In genomic region chr12:32953596-32954215, GRCm38 (mm10) we compare ENCODE assay signal across 8 mouse cellular contexts. TPM values are rescaled to one million over a fixed set of nuclear protein-coding genes. Genes with fewer than 3 reads are reported as not detected.
DNase-seq lines count a peak whose midpoint lies in the region; ATAC-seq lines count a peak whose summit lies in the region.

TSS of gene Sypl (plus strand) at chr12:32953891.

- H3K27ac ChIP-seq in hindbrain, embryonic 12.5 days = peak within 1 kb of the TSS; percentile 97

- no peaks in the 10 kb centered on the region for H3K9me3 ChIP-seq in hindbrain, embryonic 12.5 days (replicated peaks)

- H3K4me3 ChIP-seq in hindbrain, embryonic 12.5 days = peak within 1 kb of the TSS; percentile 76

- H3K4me2 ChIP-seq in hindbrain, embryonic 12.5 days (replicated peaks) = peak within 1 kb of the TSS; percentile 81

- no peaks in the 10 kb centered on the region for H3K27me3 ChIP-seq in hindbrain, embryonic 12.5 days

- peak; percentile 100 for DNase-seq in NIH3T3 (ENCODE audit: low read depth)
- peak; percentile 96 to 98 for DNase-seq in cerebellum, postnatal 10 days
- peak; percentile 93 to 96 for DNase-seq in frontal cortex, postnatal 10 days (ENCODE audit: low spot score in 2 of 2)
- DNase-seq in layer of hippocampus, postnatal 14 days (ENCODE audit: low spot score in 2 of 2) = peak; percentile 95 to 97
- DNase-seq in lung, postnatal 14 days = peak; percentile 95
- peak; percentile 84 for DNase-seq in retina, adult 2 months (ENCODE audit: low read depth, low spot score)
- DNase-seq in thymus, postnatal 36 days = peak; percentile 92 to 95

- no peaks in the 10 kb centered on the region for H3K36me3 ChIP-seq in hindbrain, embryonic 12.5 days

- ATAC-seq in hindbrain, embryonic 12.5 days (ENCODE audit: low FRiP score) = peak; percentile 98

- H3K9ac ChIP-seq in hindbrain, embryonic 12.5 days = peak within 1 kb of the TSS; percentile 82

- WGBS in hindbrain, embryonic 12.5 days = 0% methylated on average over 44 of the region's 52 CpGs

- peaks cover 28% of the 10 kb centered on the region for H3K4me1 ChIP-seq in hindbrain, embryonic 12.5 days

RNA-seq across cellular contexts. Expression of gene Sypl, which starts in this region (rescaled TPM):
- 50.9 and 54.5 TPM in 2 replicates for polyA plus RNA-seq in hindbrain, embryonic 12.5 days (2016; fragmentation: Nextera tagmentation; extraction: Ambion mirVana)
- 10 to 100 TPM; 37.2 to 41.0 TPM for total RNA-seq in layer of hippocampus, postnatal 14 days (2021)

Comparison
In these comparisons a context has a peak if more than half of its experiments do, and no peak if none do; other contexts are left out.
1. Peak in every context shown above with its lines: DNase-seq, ATAC-seq, H3K4me3 ChIP-seq and H3K27ac ChIP-seq.